Mouse (Mus musculus): ENCODE measurements around the gene Aqp3. TPM values are rescaled to one million over a fixed set of nuclear protein-coding genes. Genes with fewer than 3 reads are reported as not detected.

The Aqp3 gene
- polyA plus RNA-seq, 1 experiment = 100 TPM

GRCm38 (mm10) chr4:41042880-41043279 lies 55.1 kb downstream of the Aqp3 start:
- TF ChIP-seq CTCF (IDR thresholded peaks at IDR 0.05; ENCODE audit: extremely low read depth, insufficient read length, insufficient replicate concordance, low read depth, low read length) = no peak
- no peak for TF ChIP-seq POLR2A (IDR thresholded peaks at IDR 0.05; ENCODE audit: low read depth, low read length)
- 50% methylated on average over 12 of the region's 12 CpGs for WGBS

More at GRCm38 (mm10) chr4:41042880-41043279, 55.1 kb downstream of the Aqp3 start:
- Histone ChIP-seq H3K36me3 (ENCODE audit: control insufficient read depth, insufficient read depth, low read length) (no peaks in the 10 kb centered on the region), H3K4me1 (ENCODE audit: control insufficient read depth, insufficient read depth, insufficient read length, low read length) (peaks cover 13% of the 10 kb centered on the region; the same call in 1 of the 2 replicates), H3K27me3 (ENCODE audit: control insufficient read depth, insufficient read depth, low read length) (no peaks in the 10 kb centered on the region), H3K4me3 (ENCODE audit: low read depth, low read length) (no peak overlapping the region), H3K27ac (ENCODE audit: insufficient read depth, low read depth, low read length) (no peak overlapping the region)

Other genes with a start within 250 kb of the Aqp3 start
- 71.3 and 79.4 TPM in 2 replicates for gene B4galt1, start 244.2 kb downstream of the Aqp3 start, polyA plus RNA-seq (2012; rRNA removed)
- gene Spink4, start 178.1 kb downstream of the Aqp3 start, polyA plus RNA-seq (2012; rRNA removed) = 3,894 and 7,223 TPM in 2 replicates
- gene Bag1, start 149.9 kb downstream of the Aqp3 start, polyA plus RNA-seq (2012; rRNA removed) = 163 and 200 TPM in 2 replicates
- 2.4 and 5.5 TPM in 2 replicates for gene Chmp5, start 149.8 kb downstream of the Aqp3 start, polyA plus RNA-seq (2012; rRNA removed)
- 6.1 and 11.1 TPM in 2 replicates for gene Nfx1, start 127.3 kb downstream of the Aqp3 start, polyA plus RNA-seq (2012; rRNA removed)
- gene Aqp7, start 50.0 kb downstream of the Aqp3 start, polyA plus RNA-seq (2012; rRNA removed) = 7.3 and 21.5 TPM in 2 replicates
- gene Nol6, start 26.3 kb upstream of the Aqp3 start, polyA plus RNA-seq (2012; rRNA removed) = 10.4 and 16.6 TPM in 2 replicates
- 9.2 and 25.3 TPM in 2 replicates for gene Ube2r2, start 37.6 kb upstream of the Aqp3 start, polyA plus RNA-seq (2012; rRNA removed)
- 60.7 and 80.3 TPM in 2 replicates for gene Ubap2, start 177.0 kb upstream of the Aqp3 start, polyA plus RNA-seq (2012; rRNA removed)
- gene Dcaf12, start 216.7 kb upstream of the Aqp3 start, polyA plus RNA-seq (2012; rRNA removed) = 12.2 and 27.5 TPM in 2 replicates